Mouse (Mus musculus): ENCODE measurements around the gene Ptov1. TPM values are rescaled to one million over a fixed set of nuclear protein-coding genes. Genes with fewer than 3 reads are reported as not detected.
A peak's percentile ranks its signal among the peaks of the same experiment; 100 is the strongest.

The Ptov1 gene
- polyA plus RNA-seq, 1 experiment from 2014 or later: 310 TPM

- no peak for ATAC-seq (ENCODE audit: insufficient number of reproducible peaks, insufficient read depth, low FRiP score, low read depth)
- H3K9ac ChIP-seq (ENCODE audit: low read length): no peak overlapping the region
- WGBS: 90% methylated on average over 36 of the region's 36 CpGs
- no peak overlapping the region for H3K27ac ChIP-seq (replicated peaks in 1 of 2; ENCODE audit: control insufficient read depth in 1 of 2, insufficient read depth in 1 of 2, low read depth in 2 of 2, low read length in 2 of 2)
- no peaks in the 10 kb centered on the region for H3K9me3 ChIP-seq (ENCODE audit: control insufficient read depth, low read length)
- no peaks in the 10 kb centered on the region for H3K27me3 ChIP-seq (ENCODE audit: control insufficient read depth, insufficient read depth, low read length)
- H3K4me1 ChIP-seq (ENCODE audit: control insufficient read depth in 2 of 2, insufficient read depth in 2 of 2, low read length in 2 of 2): peaks cover 28 to 45% of the 10 kb centered on the region in 2 experiments
- no peak overlapping the region for H3K4me2 ChIP-seq (ENCODE audit: low read length)
- H3K4me3 ChIP-seq (ENCODE audit: control insufficient read depth in 1 of 2, insufficient read depth in 1 of 2, low read depth in 1 of 2, low read length in 2 of 2): no peak overlapping the region
- peaks cover 23% of the 10 kb centered on the region for H3K36me3 ChIP-seq (ENCODE audit: control insufficient read depth, insufficient read depth, low read length)
These were observed 17.1 kb downstream of the Ptov1 start for GRCm38 (mm10) chr7:44852259-44853027.

- peaks cover 28 to 46% of the 10 kb centered on the region in 2 experiments for H3K4me1 ChIP-seq (ENCODE audit: control insufficient read depth in 2 of 2, insufficient read depth in 2 of 2, low read length in 2 of 2)
- H3K9me3 ChIP-seq (ENCODE audit: control insufficient read depth, low read length): no peaks in the 10 kb centered on the region
- H3K4me2 ChIP-seq (ENCODE audit: low read length): no peak overlapping the region
- H3K36me3 ChIP-seq (ENCODE audit: control insufficient read depth, insufficient read depth, low read length): peaks cover 28% of the 10 kb centered on the region
- H3K4me3 ChIP-seq (ENCODE audit: control insufficient read depth in 1 of 2, insufficient read depth in 1 of 2, low read depth in 1 of 2, low read length in 2 of 2): no peak overlapping the region
- H3K27ac ChIP-seq (replicated peaks in 1 of 2; ENCODE audit: control insufficient read depth in 1 of 2, insufficient read depth in 1 of 2, low read depth in 2 of 2, low read length in 2 of 2): no peak overlapping the region
- no peak for ATAC-seq (ENCODE audit: insufficient number of reproducible peaks, insufficient read depth, low FRiP score, low read depth)
- H3K9ac ChIP-seq (ENCODE audit: low read length): no peak overlapping the region
- WGBS: 93% methylated on average over 12 of the region's 12 CpGs
- H3K27me3 ChIP-seq (ENCODE audit: control insufficient read depth, insufficient read depth, low read length): no peaks in the 10 kb centered on the region
These were observed 17.9 kb downstream of the Ptov1 start for GRCm38 (mm10) chr7:44851625-44852234.

GRCm38 (mm10) chr7:44850789-44851624, 18.6 kb downstream of the Ptov1 start:
- H3K4me1 ChIP-seq (ENCODE audit: control insufficient read depth in 2 of 2, insufficient read depth in 2 of 2, low read length in 2 of 2): peaks cover 26 to 41% of the 10 kb centered on the region in 2 experiments
- H3K9me3 ChIP-seq (ENCODE audit: control insufficient read depth, low read length): no peaks in the 10 kb centered on the region
- H3K4me3 ChIP-seq (ENCODE audit: control insufficient read depth in 1 of 2, insufficient read depth in 1 of 2, low read depth in 1 of 2, low read length in 2 of 2): peak overlapping the region; percentile 70 to 76
- peak overlapping the region; percentile 60 to 98; a peak in 3 of 4 replicates for H3K27ac ChIP-seq (replicated peaks in 1 of 2; ENCODE audit: control insufficient read depth in 1 of 2, insufficient read depth in 1 of 2, low read depth in 2 of 2, low read length in 2 of 2)
- ATAC-seq (ENCODE audit: insufficient number of reproducible peaks, insufficient read depth, low FRiP score, low read depth): no peak
- peak overlapping the region; percentile 86 for H3K4me2 ChIP-seq (ENCODE audit: low read length)
- peak overlapping the region; percentile 91 for H3K9ac ChIP-seq (ENCODE audit: low read length)
- 71% methylated on average over 8 of the region's 8 CpGs for WGBS
- H3K27me3 ChIP-seq (ENCODE audit: control insufficient read depth, insufficient read depth, low read length): no peaks in the 10 kb centered on the region
- H3K36me3 ChIP-seq (ENCODE audit: control insufficient read depth, insufficient read depth, low read length): peaks cover 35% of the 10 kb centered on the region

GRCm38 (mm10) chr7:44850146-44850545, 19.4 kb downstream of the Ptov1 start:
- under 1% methylated on average over 32 of the region's 33 CpGs for WGBS
- Histone ChIP-seq H3K9ac (ENCODE audit: low read length) (peak overlapping the region; percentile 91), H3K27ac (replicated peaks in 1 of 2; ENCODE audit: control insufficient read depth in 1 of 2, insufficient read depth in 1 of 2, low read depth in 2 of 2, low read length in 2 of 2) (peak overlapping the region; percentile 94 to 98), H3K4me3 (ENCODE audit: control insufficient read depth in 1 of 2, insufficient read depth in 1 of 2, low read depth in 1 of 2, low read length in 2 of 2) (peak overlapping the region; percentile 70 to 76), H3K4me2 (ENCODE audit: low read length) (peak overlapping the region; percentile 86), H3K4me1 (ENCODE audit: control insufficient read depth in 2 of 2, insufficient read depth in 2 of 2, low read length in 2 of 2) (peaks cover 24 to 37% of the 10 kb centered on the region in 2 experiments), H3K9me3 (ENCODE audit: control insufficient read depth, low read length) (no peaks in the 10 kb centered on the region), H3K27me3 (ENCODE audit: control insufficient read depth, insufficient read depth, low read length) (no peaks in the 10 kb centered on the region), H3K36me3 (ENCODE audit: control insufficient read depth, insufficient read depth, low read length) (peaks cover 44% of the 10 kb centered on the region)
- ATAC-seq (ENCODE audit: insufficient number of reproducible peaks, insufficient read depth, low FRiP score, low read depth): peak; percentile 26

- H3K9me3 ChIP-seq (ENCODE audit: control insufficient read depth, low read length): no peaks in the 10 kb centered on the region
- H3K36me3 ChIP-seq (ENCODE audit: control insufficient read depth, insufficient read depth, low read length): peaks cover 49% of the 10 kb centered on the region
- peak overlapping the region; percentile 94 to 98 for H3K27ac ChIP-seq (replicated peaks in 1 of 2; ENCODE audit: control insufficient read depth in 1 of 2, insufficient read depth in 1 of 2, low read depth in 2 of 2, low read length in 2 of 2)
- H3K4me3 ChIP-seq (ENCODE audit: control insufficient read depth in 1 of 2, insufficient read depth in 1 of 2, low read depth in 1 of 2, low read length in 2 of 2): peak overlapping the region; percentile 70 to 76
- ATAC-seq (ENCODE audit: insufficient number of reproducible peaks, insufficient read depth, low FRiP score, low read depth): peak; percentile 60
- H3K27me3 ChIP-seq (ENCODE audit: control insufficient read depth, insufficient read depth, low read length): no peaks in the 10 kb centered on the region
- H3K4me1 ChIP-seq (ENCODE audit: control insufficient read depth in 2 of 2, insufficient read depth in 2 of 2, low read length in 2 of 2): peaks cover 21 to 33% of the 10 kb centered on the region in 2 experiments
- under 1% methylated on average over 41 of the region's 41 CpGs for WGBS
- peak overlapping the region; percentile 86 for H3K4me2 ChIP-seq (ENCODE audit: low read length)
- peak overlapping the region; percentile 91 for H3K9ac ChIP-seq (ENCODE audit: low read length)
These were observed 20.0 kb downstream of the Ptov1 start for GRCm38 (mm10) chr7:44849416-44850111.

- H3K9me3 ChIP-seq (ENCODE audit: control insufficient read depth, low read length): no peaks in the 10 kb centered on the region
- peaks cover 18 to 29% of the 10 kb centered on the region in 2 experiments for H3K4me1 ChIP-seq (ENCODE audit: control insufficient read depth in 2 of 2, insufficient read depth in 2 of 2, low read length in 2 of 2)
- peaks cover 57% of the 10 kb centered on the region for H3K36me3 ChIP-seq (ENCODE audit: control insufficient read depth, insufficient read depth, low read length)
- H3K4me2 ChIP-seq (ENCODE audit: low read length): peak within 1 kb of the TSS; percentile 86
- H3K9ac ChIP-seq (ENCODE audit: low read length): peak within 1 kb of the TSS; percentile 91
- WGBS: under 1% methylated on average over 54 of the region's 54 CpGs
- H3K27ac ChIP-seq (replicated peaks in 1 of 2; ENCODE audit: control insufficient read depth in 1 of 2, insufficient read depth in 1 of 2, low read depth in 2 of 2, low read length in 2 of 2): peak within 1 kb of the TSS; percentile 94 to 98
- no peaks in the 10 kb centered on the region for H3K27me3 ChIP-seq (ENCODE audit: control insufficient read depth, insufficient read depth, low read length)
- H3K4me3 ChIP-seq (ENCODE audit: control insufficient read depth in 1 of 2, insufficient read depth in 1 of 2, low read depth in 1 of 2, low read length in 2 of 2): peak within 1 kb of the TSS; percentile 70 to 76
- ATAC-seq (ENCODE audit: insufficient number of reproducible peaks, insufficient read depth, low FRiP score, low read depth): peak; percentile 86
These were observed 20.8 kb downstream of the Ptov1 start, which contains the start of the genes Akt1s1 and Tbc1d17 for GRCm38 (mm10) chr7:44848561-44849415. Akt1s1 (plus strand) TSS chr7:44848991. Tbc1d17 (minus strand) TSS chr7:44849079.

Data from heart, embryonic 14.5 days (tissue).